Mouse (Mus musculus) layer of hippocampus, adult 2 months (tissue): ENCODE measurements around the gene Mta1. TPM values are rescaled to one million over a fixed set of nuclear protein-coding genes. Genes with fewer than 3 reads are reported as not detected.
A peak's percentile ranks its signal among the peaks of the same experiment; 100 is the strongest.

ENCODE experiments used
- DNase-seq, 2 experiments: peaks; one replicate each; pipeline ENCODE4 v3.0.0; 2022; ENCODE audit warnings: low spot score in 2 of 2
- H3K27ac ChIP-seq: fragments of 200-600 bp; 2 replicates; pipeline ENCODE4 v1.8.1; 2022
- H3K4me3 ChIP-seq: fragments of 200-600 bp; 2 replicates; pipeline ENCODE4 v1.8.1; 2022; ENCODE audit warnings: mild to moderate bottlenecking
- CTCF ChIP-seq: fragments of 200-600 bp; conservative IDR thresholded peaks from 2 replicates; pipeline ENCODE4 v1.8.1; 2022; ENCODE audit warnings: antibody characterized with exemption, mild to moderate bottlenecking, moderate library complexity
- long read RNA-seq, 2 experiments: library from polyadenylated mRNA; stranded (forward); transcript quantifications; one replicate each; pipeline ENCODE4 v2.0.0; 2021; ENCODE audit warnings: borderline mapping rate in 2 of 2
- total RNA-seq, 2 experiments: library from RNA; stranded (reverse); gene quantifications; 2 replicates each; pipeline ENCODE4 v1.2.3; 2021

Mta1 gene
- 10 to 100 TPM; 76.0 to 76.9 TPM for total RNA-seq
- long read RNA-seq, experiment 1, partial matches to known transcripts: 8 of 23 reads
- long read RNA-seq, experiment 1, other reads (novel, unspliced or antisense): 12 of 23 reads
- long read RNA-seq, experiment 2, partial matches to known transcripts: 6 of 23 reads
- long read RNA-seq, experiment 2, other reads (novel, unspliced or antisense): 14 of 23 reads

DNA sequence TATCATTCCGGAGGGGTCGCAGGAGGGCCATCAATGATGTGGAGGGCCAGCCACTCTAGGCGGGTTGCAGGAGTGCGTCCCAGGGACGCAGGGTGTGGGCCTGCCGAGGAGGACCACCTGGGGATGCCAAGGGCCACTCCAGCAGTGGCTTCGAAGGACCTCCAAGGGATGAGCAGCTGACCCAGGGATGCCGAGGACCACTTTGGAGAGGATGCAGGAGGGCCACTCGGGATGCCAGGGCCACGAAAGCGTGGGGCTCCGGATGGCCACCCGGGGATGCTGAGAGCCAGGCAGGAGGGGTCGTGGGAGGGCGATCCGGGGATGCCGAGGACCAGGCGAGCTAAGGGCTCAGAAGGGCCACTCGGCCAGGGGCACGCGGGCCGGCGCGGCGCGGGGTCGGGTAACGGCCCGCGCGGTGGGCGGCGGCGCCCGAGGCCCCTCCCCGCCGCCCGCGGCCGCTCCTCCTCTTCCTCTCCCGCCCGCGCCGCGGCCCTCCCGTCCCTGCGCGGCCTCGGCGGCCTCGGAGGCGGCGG is at the start of gene Mta1:
Mta1 (plus strand) TSS at position 530 of the 533 bp plus-strand sequence.
- no peak for TF ChIP-seq CTCF
- Histone ChIP-seq H3K4me3 (peak within 1 kb of the TSS; percentile 84), H3K27ac (peak within 1 kb of the TSS; percentile 94)
- peak in 1 of 2 experiments; percentile 45 for DNase-seq

DNA sequence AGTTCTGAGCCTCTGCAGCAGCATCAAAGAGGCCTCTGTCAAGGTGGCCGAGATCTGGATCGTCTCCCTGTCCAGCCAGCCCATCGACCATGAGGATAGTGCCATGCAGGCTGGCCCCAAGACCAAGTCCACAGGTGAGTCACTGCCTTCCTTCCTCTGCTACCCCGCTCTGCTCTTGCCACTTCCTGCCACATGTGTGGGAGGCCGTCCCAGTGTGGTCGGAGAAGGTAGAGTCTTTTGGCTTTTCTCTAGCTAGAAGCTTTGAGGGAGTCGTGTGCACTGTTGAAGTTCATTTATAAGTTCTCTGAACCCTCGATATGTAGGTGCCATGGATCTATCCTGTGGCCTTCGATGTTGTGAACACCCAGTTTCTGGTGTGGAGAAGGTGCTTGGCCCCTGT is 48.2 kb upstream of the Mta1 start:
- Histone ChIP-seq H3K4me3 (no peak overlapping the region), H3K27ac (no peak overlapping the region)
- DNase-seq: no peak
- no peak for TF ChIP-seq CTCF

DNA sequence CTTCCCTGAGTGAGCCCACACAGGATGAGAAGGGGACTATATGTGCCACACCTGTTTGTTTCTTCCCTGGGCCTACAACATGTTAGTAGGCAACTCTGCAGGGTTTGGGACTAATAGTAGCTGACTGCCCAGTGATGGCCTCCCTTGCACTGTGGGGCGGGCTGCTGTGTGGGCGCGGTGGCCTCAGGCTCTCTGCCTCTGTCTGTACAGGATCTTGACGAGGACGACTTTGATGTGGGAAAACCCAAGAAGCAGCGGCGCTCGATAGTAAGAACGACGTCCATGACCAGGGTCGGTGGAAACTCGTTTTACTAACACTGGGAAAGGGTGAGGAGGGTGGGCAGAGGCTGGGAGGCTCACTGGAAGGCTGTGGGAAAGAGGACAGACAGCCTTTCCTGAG is 47.4 kb upstream of the Mta1 start:
- TF ChIP-seq CTCF: no peak
- no peak for DNase-seq
- Histone ChIP-seq H3K27ac (no peak overlapping the region), H3K4me3 (no peak overlapping the region)

DNA sequence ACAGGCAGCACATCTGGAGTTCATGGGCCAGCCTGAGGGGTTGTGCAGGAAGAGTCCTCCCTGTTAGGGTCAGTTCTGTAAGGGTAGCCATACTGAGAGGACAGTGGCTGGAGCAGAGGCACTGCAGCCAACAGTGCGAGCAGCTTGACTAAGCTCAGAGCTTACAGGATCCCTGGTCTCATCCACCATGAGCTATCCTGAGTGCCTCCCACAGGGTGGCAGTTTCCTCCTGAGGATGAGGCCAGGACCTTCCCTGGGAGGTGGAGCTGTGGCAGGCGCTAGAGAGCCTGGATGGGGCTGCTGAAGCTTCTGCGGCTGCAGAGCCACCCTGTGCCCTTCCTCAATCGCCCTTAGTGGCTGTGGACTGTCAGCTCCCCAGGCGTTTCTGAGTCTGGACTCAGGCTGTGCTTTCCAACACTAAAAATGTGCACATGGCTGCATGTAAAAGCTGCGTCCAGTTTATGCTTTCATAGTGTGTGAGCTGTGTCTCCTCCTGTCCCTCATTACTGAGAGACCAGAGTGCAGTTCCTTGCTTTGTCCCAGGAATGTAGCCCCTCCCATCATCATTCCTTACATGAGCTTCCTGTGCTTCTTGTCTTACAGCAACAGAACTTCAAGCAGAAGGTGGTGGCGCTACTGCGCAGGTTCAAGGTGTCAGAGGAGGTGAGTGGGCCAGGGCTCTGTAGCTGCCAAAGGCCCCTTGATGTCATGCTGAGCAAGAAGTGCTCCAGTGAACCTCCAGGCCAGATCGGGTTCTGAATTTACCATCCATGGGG is 46.3 kb upstream of the Mta1 start:
- H3K4me3 ChIP-seq: no peak overlapping the region
- no peak for TF ChIP-seq CTCF
- H3K27ac ChIP-seq: no peak overlapping the region
- no peak for DNase-seq

DNA sequence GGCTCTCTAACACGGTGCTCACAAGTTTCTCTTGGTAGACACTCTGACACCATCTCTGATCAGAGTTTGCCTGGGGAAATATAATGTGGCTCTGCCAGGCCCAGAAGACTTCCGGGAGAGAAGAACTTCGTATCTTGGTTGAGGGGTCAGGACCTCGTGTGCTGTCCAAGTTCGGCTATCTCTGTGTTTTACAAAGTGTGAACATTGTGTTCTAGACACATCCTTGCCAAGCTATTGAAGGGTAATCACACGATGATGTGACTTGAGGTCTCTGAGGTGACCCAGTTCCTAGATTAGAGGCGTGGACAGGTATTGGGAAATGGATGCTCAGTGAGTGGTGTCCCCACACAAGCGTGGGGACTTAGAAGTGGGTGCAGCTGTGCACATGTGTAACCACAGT is 42.0 kb upstream of the Mta1 start:
- Histone ChIP-seq H3K27ac (no peak overlapping the region), H3K4me3 (no peak overlapping the region)
- no peak for TF ChIP-seq CTCF
- DNase-seq: no peak

DNA sequence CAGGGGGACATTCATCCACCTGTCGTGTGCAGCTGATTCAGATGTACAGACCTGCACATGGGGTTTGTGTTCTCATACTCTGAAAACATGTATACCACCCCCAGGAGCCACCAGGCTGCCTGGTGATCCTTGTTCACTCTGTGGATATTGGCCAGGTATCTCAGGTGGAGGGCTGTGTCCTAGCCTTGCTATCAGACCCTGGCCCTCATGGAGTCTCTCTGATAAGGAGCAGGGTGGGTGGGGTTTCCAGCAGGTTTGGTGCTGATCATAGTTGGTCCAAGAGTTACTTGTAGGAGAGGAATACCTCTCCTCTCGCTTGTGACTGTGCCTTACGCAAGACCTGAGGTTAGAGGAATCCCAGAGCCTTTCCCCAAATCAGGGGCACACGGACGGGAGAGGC is 37.9 kb upstream of the Mta1 start:
- DNase-seq: no peak
- no peak overlapping the region for H3K4me3 ChIP-seq
- no peak for TF ChIP-seq CTCF
- no peak overlapping the region for H3K27ac ChIP-seq

DNA sequence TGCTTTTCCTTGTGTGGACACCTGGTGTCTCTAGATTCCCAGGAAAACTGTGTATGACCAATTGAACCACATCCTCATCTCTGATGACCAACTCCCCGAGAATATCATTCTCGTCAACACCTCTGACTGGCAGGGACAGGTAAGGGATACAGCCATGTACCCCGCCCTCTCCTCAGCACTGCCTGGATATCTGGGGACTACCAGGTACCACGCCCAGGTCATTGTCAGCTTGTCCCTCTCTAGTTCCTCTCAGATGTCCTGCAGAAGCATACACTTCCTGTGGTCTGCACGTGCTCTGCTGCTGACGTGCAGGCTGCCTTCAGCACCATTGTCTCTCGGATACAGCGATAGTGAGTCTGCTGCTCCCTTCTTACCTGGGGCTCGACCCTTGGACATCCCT is 36.5 kb upstream of the Mta1 start:
- Histone ChIP-seq H3K27ac (no peak overlapping the region), H3K4me3 (no peak overlapping the region)
- no peak for DNase-seq
- no peak for TF ChIP-seq CTCF

DNA sequence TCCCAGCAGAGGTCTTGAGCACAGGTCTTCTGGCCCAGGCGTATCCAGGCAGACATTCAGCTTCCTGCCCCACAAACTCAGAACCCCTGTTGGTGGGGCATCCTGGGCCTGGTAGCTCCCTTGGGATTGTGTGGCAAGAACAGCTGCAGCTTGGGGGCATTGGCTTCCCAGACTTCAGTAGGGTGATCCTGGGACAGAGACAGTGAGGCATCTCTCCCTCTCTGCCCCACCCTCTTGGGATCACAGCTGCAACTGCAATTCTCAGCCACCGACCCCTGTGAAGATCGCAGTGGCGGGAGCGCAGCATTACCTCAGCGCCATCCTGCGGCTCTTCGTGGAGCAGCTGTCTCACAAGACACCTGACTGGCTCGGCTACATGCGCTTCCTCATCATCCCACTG is 35.9 kb upstream of the Mta1 start:
- H3K4me3 ChIP-seq: no peak overlapping the region
- no peak for DNase-seq
- no peak overlapping the region for H3K27ac ChIP-seq
- TF ChIP-seq CTCF: 0 out of 2 replicates have a peak, but pooled peaks have one; percentile 5

DNA sequence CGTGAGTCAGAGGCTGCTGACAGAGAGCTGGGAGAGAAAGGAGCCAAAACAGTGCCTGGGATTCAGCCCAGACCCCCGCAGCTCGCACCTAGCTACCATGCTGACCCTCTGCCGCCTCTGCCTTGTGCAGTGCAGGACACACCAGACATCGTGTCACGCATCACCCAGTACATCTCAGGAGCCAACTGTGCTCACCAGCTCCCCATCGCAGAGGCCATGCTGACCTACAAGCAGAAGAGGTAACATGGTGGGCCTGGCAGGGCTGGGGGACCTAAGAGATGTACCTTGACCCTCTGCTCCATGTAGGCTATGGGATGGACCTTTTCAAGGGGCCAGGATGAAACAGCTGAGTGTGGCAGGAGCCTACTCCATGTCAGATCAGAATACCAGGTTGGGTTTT is 34.4 kb upstream of the Mta1 start:
- Histone ChIP-seq H3K27ac (no peak overlapping the region), H3K4me3 (no peak overlapping the region)
- DNase-seq: no peak
- no peak for TF ChIP-seq CTCF

DNA sequence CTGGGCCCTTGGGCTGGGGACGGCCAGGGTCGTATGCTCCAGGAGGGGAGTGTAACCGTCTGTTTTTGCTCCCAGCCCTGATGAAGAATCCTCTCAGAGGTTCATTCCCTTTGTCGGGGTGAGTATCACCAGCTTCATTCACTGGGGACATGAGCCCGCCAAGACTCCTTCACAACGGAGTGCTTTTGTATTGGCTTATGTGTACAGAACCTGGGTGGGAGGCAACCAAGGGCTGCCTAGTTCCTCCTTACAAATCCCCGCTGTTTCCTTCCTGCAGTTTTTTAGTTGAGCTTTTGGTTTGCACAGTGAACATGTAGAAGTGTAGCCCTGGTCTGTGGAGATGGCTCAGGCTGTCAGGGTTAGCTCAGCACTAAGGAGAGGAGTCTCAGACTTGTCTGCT is 30.1 kb upstream of the Mta1 start:
- no peak for DNase-seq
- TF ChIP-seq CTCF: no peak
- no peak overlapping the region for H3K27ac ChIP-seq
- H3K4me3 ChIP-seq: no peak overlapping the region

DNA sequence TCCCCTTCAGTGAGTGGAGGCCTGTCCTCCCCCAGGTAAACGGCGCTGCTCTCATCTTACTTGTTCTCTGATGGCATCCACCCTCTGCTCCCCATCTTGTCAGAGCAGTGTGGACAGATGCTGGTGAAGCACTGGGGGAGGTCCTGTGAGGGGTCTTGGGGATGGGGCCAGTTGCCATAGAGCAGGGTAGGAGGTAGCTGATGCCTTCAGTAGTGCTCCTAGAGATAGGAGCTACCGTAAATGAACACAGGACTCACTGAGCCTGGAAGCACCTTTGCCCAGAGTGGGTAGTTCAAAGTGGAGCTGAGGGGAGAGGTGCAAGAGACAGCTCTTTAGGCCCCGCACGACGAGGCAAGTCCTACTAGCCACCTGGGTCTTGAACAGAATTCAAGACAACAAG is 28.7 kb upstream of the Mta1 start:
- H3K4me3 ChIP-seq: no peak overlapping the region
- no peak overlapping the region for H3K27ac ChIP-seq
- DNase-seq: no peak
- no peak for TF ChIP-seq CTCF

DNA sequence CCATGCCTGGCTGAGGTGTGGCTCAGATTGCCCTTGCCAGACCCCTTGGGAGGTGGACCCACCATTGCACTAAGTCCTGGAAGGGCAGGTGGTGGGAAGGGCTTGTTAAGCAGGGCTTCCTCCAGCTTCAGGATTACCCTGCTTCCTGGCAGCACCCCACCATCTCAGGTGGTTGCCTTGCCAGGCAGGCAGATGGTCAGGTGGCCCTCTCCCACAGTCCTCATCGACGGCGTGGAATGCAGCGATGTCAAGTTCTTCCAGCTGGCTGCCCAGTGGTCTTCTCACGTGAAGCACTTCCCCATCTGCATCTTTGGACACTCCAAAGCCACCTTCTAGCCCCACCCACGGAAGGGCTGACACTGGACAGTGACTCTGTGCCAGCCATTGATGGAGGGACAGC is 26.8 kb upstream of the Mta1 start:
- no peak for DNase-seq
- Histone ChIP-seq H3K27ac (no peak overlapping the region), H3K4me3 (no peak overlapping the region)
- TF ChIP-seq CTCF: no peak

DNA sequence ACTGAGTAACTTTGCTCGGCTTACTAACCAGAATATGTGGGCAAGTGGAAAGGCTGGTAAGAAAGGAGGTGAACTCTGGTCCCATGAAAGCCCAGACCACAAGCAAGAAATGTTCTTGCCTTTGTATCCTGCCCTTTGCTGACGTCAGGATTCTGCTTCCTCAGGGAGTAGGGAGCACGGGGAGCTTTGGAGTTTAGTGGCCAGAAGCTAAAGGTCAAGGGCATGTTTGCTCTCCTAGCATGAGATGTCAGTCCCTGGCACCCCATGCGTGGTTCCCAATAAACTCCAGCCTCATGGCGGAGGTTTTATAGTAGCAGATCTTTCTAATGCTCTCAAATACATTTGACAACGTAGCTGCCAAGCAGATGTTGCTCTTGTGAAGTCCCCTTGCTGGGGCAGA is 26.3 kb upstream of the Mta1 start:
- no peak for TF ChIP-seq CTCF
- Histone ChIP-seq H3K4me3 (no peak overlapping the region), H3K27ac (no peak overlapping the region)
- no peak for DNase-seq
